Mouse (Mus musculus): ENCODE measurements around the gene Fam104a. TPM values are rescaled to one million over a fixed set of nuclear protein-coding genes. Genes with fewer than 3 reads are reported as not detected.

Gene Fam104a
- polyA plus RNA-seq, 1 experiment: 22.8 TPM

- peak overlapping the region; percentile 78 for H3K27ac ChIP-seq (ENCODE audit: insufficient read depth, low read length)
- peaks cover 4% of the 10 kb centered on the region for H3K36me3 ChIP-seq (ENCODE audit: control insufficient read depth, insufficient read depth, low read length, poor library complexity, severe bottlenecking)
- no peaks in the 10 kb centered on the region for H3K9me3 ChIP-seq (replicated peaks; ENCODE audit: control insufficient read depth, insufficient read depth, low read length, poor library complexity, severe bottlenecking)
- peak overlapping the region; percentile 97 for H3K4me3 ChIP-seq (ENCODE audit: low read depth, low read length)
- H3K9ac ChIP-seq (ENCODE audit: low read depth, poor library complexity, severe bottlenecking): peak overlapping the region; percentile 86
- H3K27me3 ChIP-seq (ENCODE audit: control insufficient read depth, insufficient read depth, low read length, poor library complexity, severe bottlenecking): no peaks in the 10 kb centered on the region
- TF ChIP-seq CTCF (IDR thresholded peaks at IDR 0.05; ENCODE audit: low read depth, low read length): no peak
- no peak for TF ChIP-seq EP300 (IDR thresholded peaks at IDR 0.05; ENCODE audit: insufficient read depth, low read depth, low read length)
- TF ChIP-seq POLR2A (IDR thresholded peaks at IDR 0.05; ENCODE audit: insufficient read depth, low read length): no peak
- peaks cover 2% of the 10 kb centered on the region for H3K4me1 ChIP-seq (ENCODE audit: control insufficient read depth, insufficient read depth, low read length)
Measured at GRCm38 (mm10) chr11:113682897-113683626, 893 bp downstream of the Fam104a start.

- no peaks in the 10 kb centered on the region for H3K9me3 ChIP-seq (replicated peaks; ENCODE audit: control insufficient read depth, insufficient read depth, low read length, poor library complexity, severe bottlenecking)
- peaks cover 2% of the 10 kb centered on the region for H3K4me1 ChIP-seq (ENCODE audit: control insufficient read depth, insufficient read depth, low read length)
- no peak overlapping the region for H3K9ac ChIP-seq (ENCODE audit: low read depth, poor library complexity, severe bottlenecking)
- H3K4me3 ChIP-seq (ENCODE audit: low read depth, low read length): no peak overlapping the region
- peaks cover 2% of the 10 kb centered on the region; the same call in 1 of the 2 replicates for H3K36me3 ChIP-seq (ENCODE audit: control insufficient read depth, insufficient read depth, low read length, poor library complexity, severe bottlenecking)
- H3K27me3 ChIP-seq (ENCODE audit: control insufficient read depth, insufficient read depth, low read length, poor library complexity, severe bottlenecking): no peaks in the 10 kb centered on the region
- TF ChIP-seq CTCF (IDR thresholded peaks at IDR 0.05; ENCODE audit: low read depth, low read length): no peak
- TF ChIP-seq EP300 (IDR thresholded peaks at IDR 0.05; ENCODE audit: insufficient read depth, low read depth, low read length): no peak
- TF ChIP-seq POLR2A (IDR thresholded peaks at IDR 0.05; ENCODE audit: insufficient read depth, low read length): no peak
- no peak overlapping the region for H3K27ac ChIP-seq (ENCODE audit: insufficient read depth, low read length)
Measured at GRCm38 (mm10) chr11:113681979-113682378, 2.0 kb downstream of the Fam104a start.

- Histone ChIP-seq H3K4me1 (ENCODE audit: control insufficient read depth, insufficient read depth, low read length) (peaks cover 2% of the 10 kb centered on the region), H3K36me3 (ENCODE audit: control insufficient read depth, insufficient read depth, low read length, poor library complexity, severe bottlenecking) (peaks cover 11% of the 10 kb centered on the region), H3K4me3 (ENCODE audit: low read depth, low read length) (no peak overlapping the region), H3K9me3 (replicated peaks; ENCODE audit: control insufficient read depth, insufficient read depth, low read length, poor library complexity, severe bottlenecking) (no peaks in the 10 kb centered on the region), H3K27me3 (ENCODE audit: control insufficient read depth, insufficient read depth, low read length, poor library complexity, severe bottlenecking) (no peaks in the 10 kb centered on the region), H3K9ac (ENCODE audit: low read depth, poor library complexity, severe bottlenecking) (no peak overlapping the region), H3K27ac (ENCODE audit: insufficient read depth, low read length) (no peak overlapping the region)
- TF ChIP-seq POLR2A (IDR thresholded peaks at IDR 0.05; ENCODE audit: insufficient read depth, low read length): no peak
- TF ChIP-seq CTCF (IDR thresholded peaks at IDR 0.05; ENCODE audit: low read depth, low read length): no peak
- no peak for TF ChIP-seq EP300 (IDR thresholded peaks at IDR 0.05; ENCODE audit: insufficient read depth, low read depth, low read length)
Measured at GRCm38 (mm10) chr11:113680954-113681353, 3.0 kb downstream of the Fam104a start.

- H3K36me3 ChIP-seq (ENCODE audit: control insufficient read depth, insufficient read depth, low read length, poor library complexity, severe bottlenecking): peaks cover 19% of the 10 kb centered on the region
- TF ChIP-seq EP300 (IDR thresholded peaks at IDR 0.05; ENCODE audit: insufficient read depth, low read depth, low read length) (no peak), CTCF (IDR thresholded peaks at IDR 0.05; ENCODE audit: low read depth, low read length) (no peak), POLR2A (IDR thresholded peaks at IDR 0.05; ENCODE audit: insufficient read depth, low read length) (no peak)
- peaks cover 2% of the 10 kb centered on the region for H3K4me1 ChIP-seq (ENCODE audit: control insufficient read depth, insufficient read depth, low read length)
- H3K27ac ChIP-seq (ENCODE audit: insufficient read depth, low read length): no peak overlapping the region
- no peak overlapping the region for H3K9ac ChIP-seq (ENCODE audit: low read depth, poor library complexity, severe bottlenecking)
- H3K4me3 ChIP-seq (ENCODE audit: low read depth, low read length): no peak overlapping the region
- H3K9me3 ChIP-seq (replicated peaks; ENCODE audit: control insufficient read depth, insufficient read depth, low read length, poor library complexity, severe bottlenecking): no peaks in the 10 kb centered on the region
- H3K27me3 ChIP-seq (ENCODE audit: control insufficient read depth, insufficient read depth, low read length, poor library complexity, severe bottlenecking): no peaks in the 10 kb centered on the region
Measured at GRCm38 (mm10) chr11:113678373-113678772, 5.6 kb downstream of the Fam104a start.

- Histone ChIP-seq H3K27ac (ENCODE audit: insufficient read depth, low read length) (no peak overlapping the region), H3K36me3 (ENCODE audit: control insufficient read depth, insufficient read depth, low read length, poor library complexity, severe bottlenecking) (peaks cover 19% of the 10 kb centered on the region), H3K4me3 (ENCODE audit: low read depth, low read length) (no peak overlapping the region)
Measured at GRCm38 (mm10) chr11:113677378-113677777, 6.6 kb downstream of the Fam104a start.

GRCm38 (mm10) chr11:113676847-113677246 lies 7.1 kb downstream of the Fam104a start:
- Histone ChIP-seq H3K4me3 (ENCODE audit: low read depth, low read length) (no peak overlapping the region), H3K27me3 (ENCODE audit: control insufficient read depth, insufficient read depth, low read length, poor library complexity, severe bottlenecking) (no peaks in the 10 kb centered on the region), H3K4me1 (ENCODE audit: control insufficient read depth, insufficient read depth, low read length) (peaks cover 2% of the 10 kb centered on the region), H3K9me3 (replicated peaks; ENCODE audit: control insufficient read depth, insufficient read depth, low read length, poor library complexity, severe bottlenecking) (no peaks in the 10 kb centered on the region), H3K36me3 (ENCODE audit: control insufficient read depth, insufficient read depth, low read length, poor library complexity, severe bottlenecking) (peaks cover 19% of the 10 kb centered on the region), H3K27ac (ENCODE audit: insufficient read depth, low read length) (no peak overlapping the region), H3K9ac (ENCODE audit: low read depth, poor library complexity, severe bottlenecking) (no peak overlapping the region)
- TF ChIP-seq POLR2A (IDR thresholded peaks at IDR 0.05; ENCODE audit: insufficient read depth, low read length): no peak
- no peak for TF ChIP-seq EP300 (IDR thresholded peaks at IDR 0.05; ENCODE audit: insufficient read depth, low read depth, low read length)
- no peak for TF ChIP-seq CTCF (IDR thresholded peaks at IDR 0.05; ENCODE audit: low read depth, low read length)

More at GRCm38 (mm10) chr11:113677378-113677777, 6.6 kb downstream of the Fam104a start:
- no peaks in the 10 kb centered on the region for H3K27me3 ChIP-seq (ENCODE audit: control insufficient read depth, insufficient read depth, low read length, poor library complexity, severe bottlenecking)
- H3K9ac ChIP-seq (ENCODE audit: low read depth, poor library complexity, severe bottlenecking): no peak overlapping the region
- H3K9me3 ChIP-seq (replicated peaks; ENCODE audit: control insufficient read depth, insufficient read depth, low read length, poor library complexity, severe bottlenecking): no peaks in the 10 kb centered on the region
- H3K4me1 ChIP-seq (ENCODE audit: control insufficient read depth, insufficient read depth, low read length): peaks cover 2% of the 10 kb centered on the region
- TF ChIP-seq CTCF (IDR thresholded peaks at IDR 0.05; ENCODE audit: low read depth, low read length) (no peak), POLR2A (IDR thresholded peaks at IDR 0.05; ENCODE audit: insufficient read depth, low read length) (no peak), EP300 (IDR thresholded peaks at IDR 0.05; ENCODE audit: insufficient read depth, low read depth, low read length) (no peak)
